In genomic region chr14:75786424-75786867, GRCm38 (mm10) we compare ENCODE assay signal across 8 mouse cellular contexts. TPM values are rescaled to one million over a fixed set of nuclear protein-coding genes. Genes with fewer than 3 reads are reported as not detected.
A peak's percentile ranks its signal among the peaks of the same experiment; 100 is the strongest.
DNase-seq lines count a peak whose midpoint lies in the region; ATAC-seq and TF ChIP-seq lines count a peak whose summit lies in the region.

No protein-coding gene starts in this region.

- H3K4me3 ChIP-seq in cerebellum, adult 2 months (replicated peaks; ENCODE audit: insufficient read depth, low read depth, low read length), result peak overlapping the region; percentile 81
- H3K4me3 ChIP-seq in forebrain, embryonic 14.5 days (ENCODE audit: low read depth, low read length), result peak overlapping the region; percentile 67
- H3K4me3 ChIP-seq in liver, embryonic 12.5 days, result peak overlapping the region; percentile 83
- peak overlapping the region; percentile 82 for H3K4me3 ChIP-seq in small intestine, adult 2 months (ENCODE audit: low read depth, low read length)

- no peaks in the 10 kb centered on the region for H3K9me3 ChIP-seq in forebrain, embryonic 14.5 days (replicated peaks; ENCODE audit: control insufficient read depth, low read length)
- H3K9me3 ChIP-seq in liver, embryonic 12.5 days (replicated peaks), result no peaks in the 10 kb centered on the region

- WGBS in cerebellum, adult 2 months, result 2% methylated on average over 31 of the region's 31 CpGs
- WGBS in forebrain, embryonic 14.5 days, result under 1% methylated on average over 30 of the region's 31 CpGs
- under 1% methylated on average over 31 of the region's 31 CpGs for WGBS in liver, embryonic 12.5 days (ENCODE audit: insufficient replicate concordance)
- WGBS in small intestine, adult 2 months, result 1% methylated on average over 31 of the region's 31 CpGs

- H3K27me3 ChIP-seq in cerebellum, adult 2 months (ENCODE audit: control insufficient read depth, insufficient read depth, low read length), result no peaks in the 10 kb centered on the region
- H3K27me3 ChIP-seq in forebrain, embryonic 14.5 days (replicated peaks; ENCODE audit: control insufficient read depth, insufficient read depth, low read length), result no peaks in the 10 kb centered on the region; the same call in 1 of the 2 replicates
- H3K27me3 ChIP-seq in liver, embryonic 12.5 days (replicated peaks), result peaks cover 9% of the 10 kb centered on the region; the same call in 1 of the 2 replicates
- no peaks in the 10 kb centered on the region for H3K27me3 ChIP-seq in small intestine, adult 2 months (ENCODE audit: control insufficient read depth, insufficient read depth, low read length)

- DNase-seq in cerebellum, adult 2 months, result no peak
- DNase-seq in cerebellum, adult 11 months, result no peak
- DNase-seq in retina, embryonic 14.5 days (ENCODE audit: low spot score), result peak; percentile 67
- no peak for DNase-seq in retina, postnatal 1 day
- peak; percentile 71 for DNase-seq in forebrain, embryonic 14.5 days (ENCODE audit: low spot score)
- DNase-seq in layer of hippocampus, postnatal 10 days (ENCODE audit: low spot score in 2 of 2), result no peak

- TF ChIP-seq POLR2A in cerebellum, adult 2 months (IDR thresholded peaks at IDR 0.05; ENCODE audit: borderline replicate concordance, insufficient read depth, low read length), result no peak
- no peak for TF ChIP-seq POLR2A in small intestine, adult 2 months (IDR thresholded peaks at IDR 0.05; ENCODE audit: low read depth, low read length)

- ATAC-seq in forebrain, embryonic 14.5 days, result peak; percentile 78; the same call in 1 of the 2 replicates
- peak; percentile 72 for ATAC-seq in liver, embryonic 12.5 days

- H3K27ac ChIP-seq in cerebellum, adult 2 months (ENCODE audit: insufficient read depth, low read length), result peak overlapping the region; percentile 53
- peak overlapping the region; percentile 92 for H3K27ac ChIP-seq in forebrain, embryonic 14.5 days (ENCODE audit: low read depth, low read length)
- peak overlapping the region; percentile 93 for H3K27ac ChIP-seq in liver, embryonic 12.5 days
- peak overlapping the region; percentile 51 for H3K27ac ChIP-seq in small intestine, adult 2 months (ENCODE audit: insufficient read depth, low read depth, low read length)

- H3K4me1 ChIP-seq in cerebellum, adult 2 months (ENCODE audit: control insufficient read depth, insufficient read depth, low read length), result no peaks in the 10 kb centered on the region
- 0 out of 2 replicates have a peak, but pooled peaks cover 3% of the 10 kb centered on the region for H3K4me1 ChIP-seq in forebrain, embryonic 14.5 days (ENCODE audit: control insufficient read depth, insufficient read depth, low read length)
- H3K4me1 ChIP-seq in liver, embryonic 12.5 days, result peaks cover 22% of the 10 kb centered on the region
- H3K4me1 ChIP-seq in small intestine, adult 2 months (ENCODE audit: control insufficient read depth, insufficient read depth, insufficient read length, low read length), result no peaks in the 10 kb centered on the region

- peak overlapping the region; percentile 60 for H3K4me2 ChIP-seq in forebrain, embryonic 14.5 days (ENCODE audit: low read length)
- peak overlapping the region; percentile 93 for H3K4me2 ChIP-seq in liver, embryonic 12.5 days

- peaks cover 5% of the 10 kb centered on the region; the same call in 1 of the 2 replicates for H3K36me3 ChIP-seq in forebrain, embryonic 14.5 days (ENCODE audit: control insufficient read depth, insufficient read depth, low read length)
- H3K36me3 ChIP-seq in liver, embryonic 12.5 days, result peaks cover 7% of the 10 kb centered on the region; the same call in 1 of the 2 replicates
- no peaks in the 10 kb centered on the region; the same call in none of the 2 replicates for H3K36me3 ChIP-seq in small intestine, adult 2 months (ENCODE audit: control insufficient read depth, insufficient read depth, low read length)

- H3K9ac ChIP-seq in forebrain, embryonic 14.5 days (ENCODE audit: low read length), result peak overlapping the region; percentile 77
- H3K9ac ChIP-seq in liver, embryonic 12.5 days, result peak overlapping the region; percentile 85

- TF ChIP-seq CTCF in cerebellum, adult 2 months (IDR thresholded peaks at IDR 0.05; ENCODE audit: borderline replicate concordance, insufficient read depth, low read depth, low read length), result no peak
- TF ChIP-seq CTCF in small intestine, adult 2 months (IDR thresholded peaks at IDR 0.05; ENCODE audit: extremely low read depth, insufficient read length, insufficient replicate concordance, low read depth, low read length), result no peak

RNA-seq across cellular contexts. Expression of gene Slc25a30, which starts 0.4 kb away (rescaled TPM):
- 9.9 and 12.2 TPM in 2 replicates for polyA plus RNA-seq in cerebellum, adult 2 months (2012; rRNA removed)
- polyA plus RNA-seq in forebrain, embryonic 14.5 days (2014; fragmentation: Nextera tagmentation; extraction: Ambion mirVana), result 10.0 and 11.6 TPM in 2 replicates
- 3.0 and 3.3 TPM in 2 replicates for polyA plus RNA-seq in liver, embryonic 12.5 days (2016; fragmentation: Nextera tagmentation; extraction: Ambion mirVana)
- polyA plus RNA-seq in small intestine, adult 2 months (2012; rRNA removed), result 0.95 and 1.2 TPM in 2 replicates
- 10 to 100 TPM; 11.0 to 12.9 TPM for total RNA-seq in layer of hippocampus, postnatal 10 days (2021)

RNA-seq across cellular contexts. Expression of gene Cog3, which starts 32.1 kb away (rescaled TPM):
- polyA plus RNA-seq in cerebellum, adult 2 months (2012; rRNA removed), result 27.7 and 28.2 TPM in 2 replicates
- polyA plus RNA-seq in forebrain, embryonic 14.5 days (2014; fragmentation: Nextera tagmentation; extraction: Ambion mirVana), result 22.5 and 23.4 TPM in 2 replicates
- 11.7 and 12.1 TPM in 2 replicates for polyA plus RNA-seq in liver, embryonic 12.5 days (2016; fragmentation: Nextera tagmentation; extraction: Ambion mirVana)
- polyA plus RNA-seq in small intestine, adult 2 months (2012; rRNA removed), result 3.3 and 5.7 TPM in 2 replicates
- total RNA-seq in layer of hippocampus, postnatal 10 days (2021), result 10 to 100 TPM; 23.0 to 25.3 TPM

RNA-seq across cellular contexts. Expression of gene Tpt1, which starts 58.4 kb away (rescaled TPM):
- polyA plus RNA-seq in cerebellum, adult 2 months (2012; rRNA removed), result 698 and 753 TPM in 2 replicates
- polyA plus RNA-seq in forebrain, embryonic 14.5 days (2014; fragmentation: Nextera tagmentation; extraction: Ambion mirVana), result 979 and 1,156 TPM in 2 replicates
- polyA plus RNA-seq in liver, embryonic 12.5 days (2016; fragmentation: Nextera tagmentation; extraction: Ambion mirVana), result 673 and 675 TPM in 2 replicates
- polyA plus RNA-seq in small intestine, adult 2 months (2012; rRNA removed), result 1,560 and 1,973 TPM in 2 replicates
- 1,000 to 10,000 TPM; 1,133 to 1,398 TPM for total RNA-seq in layer of hippocampus, postnatal 10 days (2021)

Comparison
In these comparisons a context has a peak if more than half of its experiments do, and no peak if none do; other contexts are left out.
1. DNase-seq: peak in retina, embryonic 14.5 days (single experiment) and forebrain, embryonic 14.5 days (single experiment); none in cerebellum, adult 2 months (0 of 2), cerebellum, adult 11 months (single experiment), retina, postnatal 1 day (single experiment) and layer of hippocampus, postnatal 10 days (0 of 2).
2. Peak in every context shown above with its lines, with median percentiles within 50 percentile points of each other: H3K27ac ChIP-seq and H3K4me3 ChIP-seq.